Mouse (Mus musculus) cortical plate, adult 2 months (tissue): Measurements from ENCODE around the gene Gsk3a.

Experiments used
- CTCF ChIP-seq: fragments of 200-500 bp; IDR thresholded peaks from 2 replicates; pipeline ENCODE4 v1.5.1; 2011; ENCODE audit warnings: mild to moderate bottlenecking, control low read depth, low read length; ENCODE audit not compliant: insufficient read depth; ENCODE audit errors: extremely low read depth
- POLR2A ChIP-seq: fragments of 200-500 bp; IDR thresholded peaks from 2 replicates; pipeline ENCODE4 v1.6.1; 2011; ENCODE audit warnings: mild to moderate bottlenecking, low read length, control low read depth; ENCODE audit not compliant: insufficient read depth; ENCODE audit errors: extremely low read depth

GRCm38 (mm10) chr7:25279861-25280791 lies 42.5 kb upstream of the Gsk3a start:
- TF ChIP-seq CTCF (no peak), POLR2A (no peak)
